Mouse (Mus musculus): ENCODE measurements around the gene Fam184b. TPM values are rescaled to one million over a fixed set of nuclear protein-coding genes. Genes with fewer than 3 reads are reported as not detected.
A peak's percentile ranks its signal among the peaks of the same experiment; 100 is the strongest.

The Fam184b gene
- polyA plus RNA-seq, 1 experiment, result 6.4 TPM

DNA sequence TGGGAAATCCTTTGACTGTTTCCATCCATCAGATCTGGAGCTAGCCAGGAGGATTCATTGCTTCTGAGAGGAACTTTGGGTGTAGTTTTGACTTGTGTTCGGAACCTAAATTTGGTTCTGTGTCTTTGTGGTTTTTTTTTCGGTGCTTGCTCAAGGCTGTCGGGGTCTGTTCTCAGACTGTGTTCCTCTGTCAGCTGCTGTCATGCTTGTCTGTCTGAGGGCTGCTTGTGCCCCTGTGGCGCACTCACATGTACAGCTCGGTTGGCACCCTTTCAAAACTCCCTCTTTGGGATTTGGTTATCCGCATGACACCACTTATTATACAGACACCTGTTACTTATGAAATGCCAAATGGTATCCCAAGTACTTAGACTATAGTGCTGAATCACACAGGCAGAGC lies 117.8 kb downstream of the Fam184b start:
- Histone ChIP-seq H3K27ac (ENCODE audit: insufficient read depth, low read length) (no peak overlapping the region), H3K4me3 (replicated peaks; ENCODE audit: insufficient read depth, low read depth, low read length) (no peak overlapping the region), H3K4me1 (ENCODE audit: control insufficient read depth, insufficient read depth, low read length) (peaks cover 7% of the 10 kb centered on the region; the same call in 1 of the 2 replicates), H3K27me3 (ENCODE audit: control insufficient read depth, insufficient read depth, low read length) (no peaks in the 10 kb centered on the region)
- no peak for DNase-seq
- WGBS, result 23% methylated on average over 6 of the region's 6 CpGs
- TF ChIP-seq CTCF (IDR thresholded peaks at IDR 0.05; ENCODE audit: borderline replicate concordance, insufficient read depth, low read depth, low read length) (no peak), POLR2A (IDR thresholded peaks at IDR 0.05; ENCODE audit: borderline replicate concordance, insufficient read depth, low read length) (no peak)

DNA sequence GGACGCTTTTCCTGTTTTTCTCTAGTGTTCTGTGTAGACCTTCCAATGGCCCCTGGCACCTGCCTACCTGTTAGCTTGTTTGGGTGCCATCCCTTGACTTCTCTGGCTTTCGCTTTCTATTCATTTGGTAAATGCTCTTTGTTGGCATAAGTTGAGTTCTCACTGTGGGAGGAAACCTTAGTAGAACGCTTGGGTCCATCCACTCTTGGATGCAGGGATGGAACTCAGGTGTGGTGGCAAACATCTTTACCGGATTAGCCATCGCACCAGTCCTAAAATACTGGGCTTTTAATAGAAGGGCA lies 118.7 kb downstream of the Fam184b start:
- DNase-seq, result no peak
- H3K4me1 ChIP-seq (ENCODE audit: control insufficient read depth, insufficient read depth, low read length), result peaks cover 7% of the 10 kb centered on the region; the same call in 1 of the 2 replicates
- peak overlapping the region; percentile 86 for H3K4me3 ChIP-seq (replicated peaks; ENCODE audit: insufficient read depth, low read depth, low read length)
- H3K27me3 ChIP-seq (ENCODE audit: control insufficient read depth, insufficient read depth, low read length), result no peaks in the 10 kb centered on the region
- no peak overlapping the region for H3K27ac ChIP-seq (ENCODE audit: insufficient read depth, low read length)
- TF ChIP-seq POLR2A (IDR thresholded peaks at IDR 0.05; ENCODE audit: borderline replicate concordance, insufficient read depth, low read length) (no peak), CTCF (IDR thresholded peaks at IDR 0.05; ENCODE audit: borderline replicate concordance, insufficient read depth, low read depth, low read length) (no peak)
- WGBS, result 2% methylated on average over 5 of the region's 5 CpGs

DNA sequence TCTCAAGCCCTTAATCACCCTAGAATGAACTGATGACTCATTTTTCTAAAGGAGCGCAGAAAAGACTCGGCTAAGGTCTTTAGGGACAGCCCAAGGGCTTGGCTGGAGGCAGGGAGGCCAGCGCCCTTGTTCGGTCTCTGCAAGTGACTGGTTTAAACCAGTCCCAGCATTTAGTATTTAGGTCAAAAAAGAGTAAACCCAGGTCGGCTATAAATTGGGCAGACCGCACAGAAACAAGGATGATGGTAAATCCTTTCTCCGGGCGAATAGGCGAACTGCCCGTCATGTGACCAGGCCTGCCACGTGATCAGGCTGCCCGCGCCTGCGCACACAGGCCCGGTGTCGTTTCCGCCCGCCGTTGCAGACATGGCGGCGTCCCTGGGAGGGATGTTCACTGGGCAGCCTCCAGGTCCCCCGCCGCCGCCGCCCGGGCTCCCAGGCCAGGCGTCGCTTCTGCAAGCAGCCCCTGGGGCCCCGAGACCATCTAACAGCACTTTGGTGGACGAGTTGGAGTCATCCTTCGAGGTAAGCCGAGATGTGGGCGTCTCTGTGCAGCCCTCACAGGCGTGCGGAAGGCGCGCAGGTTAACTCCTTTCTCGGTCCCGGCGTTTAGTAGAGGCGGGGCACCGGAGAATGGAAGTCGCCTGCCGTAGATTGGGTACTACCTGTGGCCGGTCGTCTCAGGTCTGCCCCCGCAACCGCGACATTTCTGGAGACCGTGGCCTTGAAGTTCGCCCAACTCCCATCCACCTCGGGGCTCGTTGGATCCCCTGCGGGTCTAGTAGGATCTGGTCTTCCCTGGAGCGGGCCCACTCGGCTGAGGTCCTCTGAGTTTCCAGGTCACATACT lies 119.2 kb downstream of the Fam184b start, which contains the start of gene Med28:
Gene Med28 (plus strand): TSS at position 270 of the 849 bp plus-strand sequence.
- Histone ChIP-seq H3K4me1 (ENCODE audit: control insufficient read depth, insufficient read depth, low read length) (peaks cover 7% of the 10 kb centered on the region; the same call in 1 of the 2 replicates), H3K27me3 (ENCODE audit: control insufficient read depth, insufficient read depth, low read length) (no peaks in the 10 kb centered on the region), H3K27ac (ENCODE audit: insufficient read depth, low read length) (peak within 1 kb of the TSS; percentile 77), H3K4me3 (replicated peaks; ENCODE audit: insufficient read depth, low read depth, low read length) (peak within 1 kb of the TSS; percentile 86)
- under 1% methylated on average over 56 of the region's 56 CpGs for WGBS
- TF ChIP-seq CTCF (IDR thresholded peaks at IDR 0.05; ENCODE audit: borderline replicate concordance, insufficient read depth, low read depth, low read length) (no peak), POLR2A (IDR thresholded peaks at IDR 0.05; ENCODE audit: borderline replicate concordance, insufficient read depth, low read length) (peak; percentile 86)
- peak; percentile 94 to 95 for DNase-seq

DNA sequence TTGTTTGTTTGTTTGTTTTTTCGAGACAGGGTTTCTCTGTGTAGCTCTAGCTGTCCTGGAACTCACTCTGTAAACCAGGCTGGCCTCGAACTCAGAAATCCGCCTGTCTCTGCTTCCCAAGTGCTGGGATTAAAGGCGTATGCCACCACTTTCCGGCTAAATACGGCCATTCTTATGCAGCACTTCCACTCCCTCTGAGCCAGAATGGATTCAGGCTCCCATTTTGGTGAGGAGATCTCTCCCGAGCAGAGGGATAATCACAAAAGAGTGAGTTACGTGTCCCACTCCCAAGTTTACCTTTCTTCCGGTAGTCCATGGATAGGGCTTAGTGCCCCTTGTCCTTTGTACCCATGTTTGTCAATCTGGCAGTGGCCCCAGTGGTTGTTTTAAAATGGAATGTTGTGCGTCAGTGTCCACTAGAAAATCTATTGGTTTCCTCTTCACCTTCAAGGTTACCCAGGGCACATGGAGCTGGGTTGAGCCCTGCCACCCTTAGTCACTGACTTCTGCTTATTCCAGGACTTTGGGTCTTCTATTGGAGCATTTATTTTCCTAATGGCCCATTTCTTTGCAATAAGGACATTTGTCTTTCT lies 124.2 kb downstream of the Fam184b start:
- H3K4me1 ChIP-seq (ENCODE audit: control insufficient read depth, insufficient read depth, low read length), result no peaks in the 10 kb centered on the region
- 92% methylated on average over 10 of the region's 10 CpGs for WGBS
- no peak overlapping the region for H3K4me3 ChIP-seq (replicated peaks; ENCODE audit: insufficient read depth, low read depth, low read length)
- no peak for TF ChIP-seq CTCF (IDR thresholded peaks at IDR 0.05; ENCODE audit: borderline replicate concordance, insufficient read depth, low read depth, low read length)
- TF ChIP-seq POLR2A (IDR thresholded peaks at IDR 0.05; ENCODE audit: borderline replicate concordance, insufficient read depth, low read length), result no peak
- no peak overlapping the region for H3K27ac ChIP-seq (ENCODE audit: insufficient read depth, low read length)
- DNase-seq, result no peak
- H3K27me3 ChIP-seq (ENCODE audit: control insufficient read depth, insufficient read depth, low read length), result no peaks in the 10 kb centered on the region

DNA sequence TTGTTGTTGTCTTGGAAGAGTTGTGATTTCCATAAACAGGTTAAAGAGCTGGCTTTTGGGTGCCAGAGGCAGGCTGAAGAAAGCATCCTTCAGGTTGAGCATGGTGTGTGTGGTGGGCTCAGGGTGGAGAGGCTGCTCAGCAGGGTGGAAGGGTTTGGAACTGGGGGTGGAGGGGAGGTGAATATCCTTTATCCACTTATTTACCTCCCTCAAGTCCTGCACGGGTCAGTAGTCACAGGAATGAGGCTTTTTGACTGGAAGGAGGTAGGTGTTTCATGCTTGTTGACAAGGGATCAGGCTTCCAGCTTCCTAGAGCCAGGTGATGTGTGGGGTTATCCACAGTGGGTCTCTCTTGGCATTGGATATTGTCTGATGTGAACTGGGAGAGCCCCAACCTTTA lies 124.8 kb downstream of the Fam184b start:
- no peak for DNase-seq
- H3K27ac ChIP-seq (ENCODE audit: insufficient read depth, low read length), result no peak overlapping the region
- TF ChIP-seq CTCF (IDR thresholded peaks at IDR 0.05; ENCODE audit: borderline replicate concordance, insufficient read depth, low read depth, low read length) (no peak), POLR2A (IDR thresholded peaks at IDR 0.05; ENCODE audit: borderline replicate concordance, insufficient read depth, low read length) (no peak)
- H3K27me3 ChIP-seq (ENCODE audit: control insufficient read depth, insufficient read depth, low read length), result no peaks in the 10 kb centered on the region
- 75% methylated on average over 1 of the region's 1 CpGs for WGBS
- H3K4me1 ChIP-seq (ENCODE audit: control insufficient read depth, insufficient read depth, low read length), result no peaks in the 10 kb centered on the region
- no peak overlapping the region for H3K4me3 ChIP-seq (replicated peaks; ENCODE audit: insufficient read depth, low read depth, low read length)

DNA sequence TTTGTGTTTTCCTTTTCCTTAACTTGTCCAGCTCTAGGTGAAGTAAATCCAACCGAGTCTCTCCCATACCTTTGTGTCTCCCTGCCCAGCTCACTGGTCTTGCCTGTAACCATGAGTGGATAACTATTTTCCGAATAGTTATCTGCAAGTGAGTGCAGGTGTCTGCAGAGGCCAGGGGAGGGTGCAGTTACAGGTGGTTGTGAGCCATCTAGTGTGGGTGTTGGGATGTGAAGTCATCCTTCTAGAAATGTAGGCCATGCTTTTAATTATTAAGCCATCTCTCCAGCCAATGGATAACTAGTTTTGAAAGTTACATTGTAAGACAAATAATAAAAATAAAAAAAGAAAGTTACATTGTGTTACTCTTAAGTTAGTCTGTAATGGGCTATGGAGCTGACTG lies 125.9 kb downstream of the Fam184b start:
- DNase-seq, result no peak
- Histone ChIP-seq H3K4me3 (replicated peaks; ENCODE audit: insufficient read depth, low read depth, low read length) (no peak overlapping the region), H3K27ac (ENCODE audit: insufficient read depth, low read length) (no peak overlapping the region), H3K4me1 (ENCODE audit: control insufficient read depth, insufficient read depth, low read length) (no peaks in the 10 kb centered on the region), H3K27me3 (ENCODE audit: control insufficient read depth, insufficient read depth, low read length) (no peaks in the 10 kb centered on the region)
- TF ChIP-seq CTCF (IDR thresholded peaks at IDR 0.05; ENCODE audit: borderline replicate concordance, insufficient read depth, low read depth, low read length) (no peak), POLR2A (IDR thresholded peaks at IDR 0.05; ENCODE audit: borderline replicate concordance, insufficient read depth, low read length) (no peak)
- WGBS, result 97% methylated on average over 2 of the region's 2 CpGs

DNA sequence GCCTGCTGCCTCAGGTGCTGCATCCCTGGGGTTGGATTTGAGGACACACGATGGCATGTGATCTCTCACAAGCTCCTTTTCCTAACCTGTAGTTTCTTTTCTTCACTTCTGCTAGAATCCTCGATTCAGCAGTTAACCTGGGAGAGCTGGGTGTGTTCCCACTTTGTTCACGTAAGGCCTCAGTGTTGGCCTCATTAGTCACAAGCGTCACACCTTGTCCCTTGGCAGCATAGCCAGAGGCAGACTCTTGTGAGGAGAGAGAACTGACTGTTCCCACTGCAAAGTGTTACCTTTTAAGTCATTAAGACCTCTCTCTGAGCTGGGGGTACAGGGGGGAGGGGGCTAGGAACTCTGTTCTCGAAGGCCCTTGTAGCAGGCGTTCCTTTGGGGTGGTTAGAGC lies 126.5 kb downstream of the Fam184b start:
- no peaks in the 10 kb centered on the region for H3K27me3 ChIP-seq (ENCODE audit: control insufficient read depth, insufficient read depth, low read length)
- H3K4me3 ChIP-seq (replicated peaks; ENCODE audit: insufficient read depth, low read depth, low read length), result no peak overlapping the region
- no peak for DNase-seq
- H3K27ac ChIP-seq (ENCODE audit: insufficient read depth, low read length), result no peak overlapping the region
- TF ChIP-seq POLR2A (IDR thresholded peaks at IDR 0.05; ENCODE audit: borderline replicate concordance, insufficient read depth, low read length) (no peak), CTCF (IDR thresholded peaks at IDR 0.05; ENCODE audit: borderline replicate concordance, insufficient read depth, low read depth, low read length) (no peak)
- WGBS, result 90% methylated on average over 6 of the region's 6 CpGs
- no peaks in the 10 kb centered on the region for H3K4me1 ChIP-seq (ENCODE audit: control insufficient read depth, insufficient read depth, low read length)

DNA sequence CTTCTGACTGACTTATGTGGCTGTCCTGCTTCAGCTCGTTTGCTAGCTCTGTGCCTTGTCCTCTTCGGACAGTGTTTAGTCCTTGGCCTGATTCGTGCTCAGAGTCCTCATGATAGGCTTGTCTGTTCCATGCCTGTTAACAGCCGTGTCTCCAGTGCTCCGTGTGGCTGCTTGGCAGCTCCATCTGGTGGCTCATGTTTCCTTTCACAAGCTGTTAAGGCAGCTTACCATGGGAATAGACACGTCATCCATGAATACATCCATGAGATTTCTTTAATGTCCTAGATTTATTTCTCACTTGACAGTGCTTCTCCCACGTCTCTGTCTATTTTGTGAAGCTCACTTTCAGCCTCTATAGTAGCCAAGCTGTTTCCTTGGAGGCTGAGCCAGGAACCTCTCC lies 129.3 kb downstream of the Fam184b start:
- no peak for DNase-seq
- Histone ChIP-seq H3K27me3 (ENCODE audit: control insufficient read depth, insufficient read depth, low read length) (no peaks in the 10 kb centered on the region), H3K4me3 (replicated peaks; ENCODE audit: insufficient read depth, low read depth, low read length) (no peak overlapping the region), H3K27ac (ENCODE audit: insufficient read depth, low read length) (no peak overlapping the region), H3K4me1 (ENCODE audit: control insufficient read depth, insufficient read depth, low read length) (no peaks in the 10 kb centered on the region)
- no peak for TF ChIP-seq CTCF (IDR thresholded peaks at IDR 0.05; ENCODE audit: borderline replicate concordance, insufficient read depth, low read depth, low read length)
- no peak for TF ChIP-seq POLR2A (IDR thresholded peaks at IDR 0.05; ENCODE audit: borderline replicate concordance, insufficient read depth, low read length)
- WGBS, result 65% methylated on average over 7 of the region's 7 CpGs
